In genomic region chr13:113602882-113603342, GRCm38 (mm10) we compare ENCODE assay signal across 9 mouse cellular contexts. TPM values are rescaled to one million over a fixed set of nuclear protein-coding genes. Genes with fewer than 3 reads are reported as not detected.
DNase-seq lines count a peak whose midpoint lies in the region; ATAC-seq and TF ChIP-seq lines count a peak whose summit lies in the region.
"Had no signal": no experiment of that assay in that cellular context is flagged by ENCODE, and none has a peak within 500 bp of the region (broad histone marks: within the 10 kb centered on the region; RNA-seq: fewer than 3 reads in every experiment).

No protein-coding gene starts in this region.

- H3K9me3 ChIP-seq in lung, postnatal 0 days (ENCODE audit: low read length), result no peaks in the 10 kb centered on the region
- no peaks in the 10 kb centered on the region for H3K9me3 ChIP-seq in intestine, embryonic 14.5 days (ENCODE audit: control insufficient read depth, low read length)
- no peaks in the 10 kb centered on the region for H3K9me3 ChIP-seq in liver, embryonic 16.5 days (replicated peaks; ENCODE audit: control insufficient read depth, low read length)

- DNase-seq in cerebellum, postnatal 14 days, result peak; percentile 38 to 61
- no peak for DNase-seq in cerebellum, adult 8-10 months
- peak; percentile 81 for DNase-seq in lung, postnatal 0 days (ENCODE audit: low spot score)
- no peak for DNase-seq in lung, postnatal 36 days
- no peak for DNase-seq in intestine, embryonic 14.5 days (ENCODE audit: low spot score)
- no peak for DNase-seq in layer of hippocampus, adult 18-20 months (ENCODE audit: low spot score in 2 of 2)
- DNase-seq in left cerebral cortex, postnatal 4 days, result no peak
- DNase-seq: forebrain, postnatal 0 days had no signal

- no peak overlapping the region for H3K9ac ChIP-seq in lung, postnatal 0 days (replicated peaks; ENCODE audit: low read depth)
- H3K9ac ChIP-seq in intestine, embryonic 14.5 days (ENCODE audit: low read length), result no peak overlapping the region
- peak overlapping the region; percentile 17; the same call in 1 of the 2 replicates for H3K9ac ChIP-seq in liver, embryonic 16.5 days (ENCODE audit: low read depth, low read length)
- H3K9ac ChIP-seq: forebrain, postnatal 0 days had no signal

- 45% methylated on average over 17 of the region's 17 CpGs for WGBS in lung, postnatal 0 days
- WGBS in intestine, embryonic 14.5 days, result 77% methylated on average over 17 of the region's 17 CpGs
- 56% methylated on average over 17 of the region's 17 CpGs for WGBS in liver, embryonic 16.5 days (ENCODE audit: insufficient replicate concordance)

- H3K27ac ChIP-seq in lung, postnatal 0 days (ENCODE audit: low read length), result peak overlapping the region; percentile 58
- H3K27ac ChIP-seq in intestine, embryonic 14.5 days (ENCODE audit: low read depth), result peak overlapping the region; percentile 57; the same call in 1 of the 2 replicates
- H3K27ac ChIP-seq in liver, embryonic 16.5 days (ENCODE audit: low read length), result peak overlapping the region; percentile 86

- peak; percentile 68 for TF ChIP-seq EP300 in lung, postnatal 0 days (IDR thresholded peaks at IDR 0.05)

- no peaks in the 10 kb centered on the region for H3K27me3 ChIP-seq in lung, postnatal 0 days (replicated peaks; ENCODE audit: insufficient read depth, low read length)
- no peaks in the 10 kb centered on the region for H3K27me3 ChIP-seq in intestine, embryonic 14.5 days (replicated peaks; ENCODE audit: control insufficient read depth, insufficient read depth, low read length)
- H3K27me3 ChIP-seq in liver, embryonic 16.5 days (ENCODE audit: control insufficient read depth, insufficient read depth, low read depth, low read length), result no peaks in the 10 kb centered on the region

- H3K36me3 ChIP-seq in lung, postnatal 0 days (ENCODE audit: insufficient read depth, low read length), result no peaks in the 10 kb centered on the region; the same call in 1 of the 2 replicates
- H3K36me3 ChIP-seq in intestine, embryonic 14.5 days (ENCODE audit: control insufficient read depth, insufficient read depth, low read length), result no peaks in the 10 kb centered on the region
- H3K36me3 ChIP-seq in liver, embryonic 16.5 days (ENCODE audit: control insufficient read depth, insufficient read depth), result no peaks in the 10 kb centered on the region

- ATAC-seq in lung, postnatal 0 days, result peak; percentile 60
- peak; percentile 71 for ATAC-seq in intestine, embryonic 14.5 days (replicated peaks; ENCODE audit: low FRiP score, low TSS enrichment, low read depth)
- peak; percentile 50 for ATAC-seq in liver, embryonic 16.5 days (ENCODE audit: low read depth)
- ATAC-seq: forebrain, postnatal 0 days had no signal

- H3K4me3 ChIP-seq in lung, postnatal 0 days (ENCODE audit: low read depth, low read length), result no peak overlapping the region
- H3K4me3 ChIP-seq in intestine, embryonic 14.5 days (ENCODE audit: low read depth, low read length), result no peak overlapping the region
- H3K4me3 ChIP-seq in liver, embryonic 16.5 days (ENCODE audit: low read depth, low read length), result no peak overlapping the region

- no peak for TF ChIP-seq CTCF in lung, postnatal 0 days (IDR thresholded peaks at IDR 0.05)

- 0 out of 2 replicates have a peak overlapping the region, but pooled peaks have one; percentile 3 for H3K4me2 ChIP-seq in lung, postnatal 0 days (replicated peaks; ENCODE audit: low read depth, low read length)
- no peak overlapping the region; the same call in 1 of the 2 replicates for H3K4me2 ChIP-seq in intestine, embryonic 14.5 days (ENCODE audit: low read length)
- H3K4me2 ChIP-seq in liver, embryonic 16.5 days (ENCODE audit: low read depth, low read length), result peak overlapping the region; percentile 15

- intact Hi-C loops in left cerebral cortex, postnatal 4 days (cut with DNase I), result no loop called here

- H3K4me1 ChIP-seq in lung, postnatal 0 days (ENCODE audit: insufficient read depth, low read depth, low read length), result peaks cover 17% of the 10 kb centered on the region
- H3K4me1 ChIP-seq in intestine, embryonic 14.5 days (replicated peaks; ENCODE audit: control insufficient read depth, insufficient read depth, low read length), result peaks cover 19% of the 10 kb centered on the region; the same call in 1 of the 2 replicates
- H3K4me1 ChIP-seq in liver, embryonic 16.5 days (ENCODE audit: control insufficient read depth, low read depth, low read length), result peaks cover 29% of the 10 kb centered on the region

RNA-seq across cellular contexts. Expression of gene Snx18, which starts 15.5 kb away (rescaled TPM):
- 18.1 and 22.0 TPM in 2 replicates for polyA plus RNA-seq in lung, postnatal 0 days (2015; fragmentation: Nextera tagmentation; extraction: Ambion mirVana)
- polyA plus RNA-seq in intestine, embryonic 14.5 days (2014; fragmentation: Nextera tagmentation; extraction: Ambion mirVana), result 21.3 and 24.0 TPM in 2 replicates
- polyA plus RNA-seq in liver, embryonic 16.5 days (2015; fragmentation: Nextera tagmentation; extraction: Ambion mirVana), result 4.0 and 4.7 TPM in 2 replicates
- 10 to 100 TPM; 22.7 to 23.5 TPM for total RNA-seq in layer of hippocampus, adult 18-20 months (2021)
- total RNA-seq in left cerebral cortex, postnatal 4 days (2021), result 10 to 100 TPM; 19.3 to 19.8 TPM

Comparison
In these comparisons a context has a peak if more than half of its experiments do, and no peak if none do; other contexts are left out.
1. DNase-seq: peak in cerebellum, postnatal 14 days (2 of 2) and lung, postnatal 0 days (single experiment); none in cerebellum, adult 8-10 months (single experiment), lung, postnatal 36 days (single experiment), intestine, embryonic 14.5 days (single experiment), layer of hippocampus, adult 18-20 months (0 of 2) and left cerebral cortex, postnatal 4 days (single experiment).
2. Peak in every context shown above with its lines, with median percentiles within 50 percentile points of each other: ATAC-seq and H3K27ac ChIP-seq.